Mouse (Mus musculus): Measurements from ENCODE around the gene Lin7c. TPM values are rescaled to one million over a fixed set of nuclear protein-coding genes. Genes with fewer than 3 reads are reported as not detected.

Lin7c gene
- polyA plus RNA-seq, 1 experiment from 2014 or later, result 61.9 TPM

GRCm38 (mm10) chr2:109931978-109932780, 41.5 kb downstream of the Lin7c start:
- Histone ChIP-seq H3K27ac (ENCODE audit: low read length) (peak overlapping the region; percentile 90), H3K4me3 (ENCODE audit: low read length) (peak overlapping the region; percentile 18), H3K27me3 (replicated peaks; ENCODE audit: control insufficient read depth, insufficient read depth, low read length) (no peaks in the 10 kb centered on the region), H3K9me3 (ENCODE audit: control insufficient read depth, low read length) (no peaks in the 10 kb centered on the region), H3K9ac (ENCODE audit: low read depth, low read length) (peak overlapping the region; percentile 53), H3K4me1 (ENCODE audit: control insufficient read depth, insufficient read depth, low read length) (peaks cover 45% of the 10 kb centered on the region), H3K36me3 (ENCODE audit: control insufficient read depth, insufficient read depth, low read length) (no peaks in the 10 kb centered on the region), H3K4me2 (ENCODE audit: low read depth, low read length) (peak overlapping the region; percentile 47)
- WGBS, result 19% methylated on average over 13 of the region's 13 CpGs
- peak; percentile 68 for ATAC-seq

DNA sequence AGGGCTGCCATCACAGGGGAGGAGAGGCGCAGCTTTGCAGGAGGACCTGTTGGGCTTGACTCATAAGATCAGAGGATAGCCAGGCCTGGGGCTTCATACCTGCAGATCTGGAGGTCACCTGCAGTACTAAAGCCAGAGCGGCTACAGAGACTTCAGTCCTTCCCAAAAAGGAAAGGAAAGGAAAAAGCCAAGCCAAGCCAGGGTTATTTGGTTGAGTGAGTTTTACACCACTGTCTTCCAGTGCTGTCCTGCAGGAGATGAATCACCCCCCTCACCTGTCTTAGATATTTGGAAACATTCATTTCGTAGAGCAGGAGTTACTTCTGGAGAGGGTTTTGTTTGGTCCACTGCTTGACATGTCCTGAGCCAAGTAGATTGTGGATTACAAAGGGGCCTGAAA, 42.5 kb downstream of the Lin7c start:
- Histone ChIP-seq H3K4me2 (ENCODE audit: low read depth, low read length) (no peak overlapping the region), H3K4me1 (ENCODE audit: control insufficient read depth, insufficient read depth, low read length) (peaks cover 39% of the 10 kb centered on the region), H3K36me3 (ENCODE audit: control insufficient read depth, insufficient read depth, low read length) (no peaks in the 10 kb centered on the region), H3K9me3 (ENCODE audit: control insufficient read depth, low read length) (no peaks in the 10 kb centered on the region), H3K4me3 (ENCODE audit: low read length) (no peak overlapping the region), H3K9ac (ENCODE audit: low read depth, low read length) (no peak overlapping the region), H3K27me3 (replicated peaks; ENCODE audit: control insufficient read depth, insufficient read depth, low read length) (no peaks in the 10 kb centered on the region), H3K27ac (ENCODE audit: low read length) (no peak overlapping the region; the same call in 1 of the 2 replicates)
- 70% methylated on average over 3 of the region's 3 CpGs for WGBS
- no peak for ATAC-seq

- 44% methylated on average over 4 of the region's 4 CpGs for WGBS
- Histone ChIP-seq H3K4me1 (ENCODE audit: control insufficient read depth, insufficient read depth, low read length) (peaks cover 34% of the 10 kb centered on the region), H3K4me3 (ENCODE audit: low read length) (no peak overlapping the region), H3K4me2 (ENCODE audit: low read depth, low read length) (no peak overlapping the region), H3K9ac (ENCODE audit: low read depth, low read length) (no peak overlapping the region), H3K27ac (ENCODE audit: low read length) (no peak overlapping the region), H3K9me3 (ENCODE audit: control insufficient read depth, low read length) (no peaks in the 10 kb centered on the region), H3K27me3 (replicated peaks; ENCODE audit: control insufficient read depth, insufficient read depth, low read length) (no peaks in the 10 kb centered on the region), H3K36me3 (ENCODE audit: control insufficient read depth, insufficient read depth, low read length) (no peaks in the 10 kb centered on the region)
- no peak for ATAC-seq
Measured at GRCm38 (mm10) chr2:109934086-109934485, 43.4 kb downstream of the Lin7c start.

DNA sequence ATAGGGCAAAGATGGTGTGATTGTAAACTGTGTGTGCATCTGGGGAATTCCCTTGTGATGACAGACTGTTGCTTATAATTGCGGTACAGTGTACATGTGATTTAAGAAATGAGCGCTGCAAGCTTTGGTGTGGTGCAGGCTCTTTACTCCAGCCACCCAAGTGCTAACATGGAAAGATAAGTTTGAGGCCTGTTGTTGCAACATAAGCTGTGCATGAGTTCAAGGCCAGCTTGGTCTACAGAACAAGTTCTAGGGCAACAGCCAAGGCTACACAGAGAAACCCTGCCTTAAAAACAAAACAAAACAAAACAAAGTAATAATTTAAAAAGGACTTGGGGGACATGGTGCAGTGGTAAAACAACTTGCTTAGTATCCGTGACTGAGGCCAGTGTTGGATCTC, 44.5 kb downstream of the Lin7c start:
- 84% methylated on average over 3 of the region's 3 CpGs for WGBS

DNA sequence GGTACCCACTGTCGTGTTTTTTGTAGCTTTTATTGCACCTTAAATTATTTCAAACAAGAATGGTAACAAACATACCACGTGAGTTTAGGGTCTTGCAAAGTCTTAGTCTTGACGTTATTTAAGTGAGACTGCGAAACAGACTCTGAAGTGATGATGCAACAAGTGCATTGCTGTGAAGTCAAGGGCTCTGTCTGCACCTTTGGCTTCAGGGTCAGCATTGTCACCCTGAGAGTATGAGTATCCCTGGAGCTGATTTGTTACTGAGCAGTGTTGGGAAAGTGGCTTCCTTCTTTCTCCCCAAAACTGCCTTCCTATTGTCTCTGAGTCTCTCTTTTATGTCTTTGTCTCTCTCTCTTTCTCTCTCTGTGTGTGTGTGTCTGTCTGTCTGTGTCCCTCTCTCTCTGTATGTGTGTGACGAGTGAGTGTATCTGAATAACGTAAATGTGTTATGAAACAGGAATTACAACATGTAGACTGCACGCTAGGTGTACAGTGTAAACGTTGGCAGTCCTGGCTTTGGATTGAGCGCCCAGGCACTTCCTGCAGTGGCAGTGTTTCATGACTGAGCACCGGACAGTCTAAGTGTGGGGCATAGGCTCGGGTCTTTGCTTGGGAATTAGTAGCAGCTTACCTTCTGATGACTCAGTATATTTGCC, 45.2 kb downstream of the Lin7c start:
- WGBS, result 45% methylated on average over 11 of the region's 11 CpGs
- Histone ChIP-seq H3K9ac (ENCODE audit: low read depth, low read length) (no peak overlapping the region), H3K4me2 (ENCODE audit: low read depth, low read length) (no peak overlapping the region), H3K4me3 (ENCODE audit: low read length) (no peak overlapping the region), H3K9me3 (ENCODE audit: control insufficient read depth, low read length) (no peaks in the 10 kb centered on the region), H3K27me3 (replicated peaks; ENCODE audit: control insufficient read depth, insufficient read depth, low read length) (no peaks in the 10 kb centered on the region), H3K27ac (ENCODE audit: low read length) (peak overlapping the region; percentile 33; the same call in 1 of the 2 replicates), H3K36me3 (ENCODE audit: control insufficient read depth, insufficient read depth, low read length) (no peaks in the 10 kb centered on the region), H3K4me1 (ENCODE audit: control insufficient read depth, insufficient read depth, low read length) (peaks cover 30% of the 10 kb centered on the region)
- peak; percentile 56; the same call in 1 of the 2 replicates for ATAC-seq

More for the DNA sequence above, 44.5 kb downstream of the Lin7c start:
- Histone ChIP-seq H3K4me3 (ENCODE audit: low read length) (no peak overlapping the region), H3K9ac (ENCODE audit: low read depth, low read length) (no peak overlapping the region), H3K4me1 (ENCODE audit: control insufficient read depth, insufficient read depth, low read length) (peaks cover 30% of the 10 kb centered on the region), H3K27me3 (replicated peaks; ENCODE audit: control insufficient read depth, insufficient read depth, low read length) (no peaks in the 10 kb centered on the region), H3K36me3 (ENCODE audit: control insufficient read depth, insufficient read depth, low read length) (no peaks in the 10 kb centered on the region), H3K9me3 (ENCODE audit: control insufficient read depth, low read length) (no peaks in the 10 kb centered on the region), H3K27ac (ENCODE audit: low read length) (no peak overlapping the region), H3K4me2 (ENCODE audit: low read depth, low read length) (no peak overlapping the region)
- no peak for ATAC-seq

DNA sequence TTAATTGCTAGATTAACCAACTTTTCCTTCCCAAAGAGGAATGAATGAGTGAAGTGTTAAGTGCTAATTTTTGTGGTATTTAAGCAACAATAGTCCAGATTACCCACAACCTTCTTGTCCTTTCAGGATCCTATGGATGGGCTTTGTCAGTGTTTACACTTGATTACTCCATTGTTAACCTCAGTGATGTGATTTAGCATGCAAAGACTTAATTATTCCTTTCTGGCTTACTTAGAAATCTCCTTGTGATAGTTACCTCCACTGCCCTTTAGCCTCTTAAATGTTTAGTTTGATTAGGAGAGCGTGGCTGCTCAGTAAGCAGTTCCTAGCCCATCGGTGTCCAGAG, 45.7 kb downstream of the Lin7c start:
- no peak overlapping the region for H3K4me2 ChIP-seq (ENCODE audit: low read depth, low read length)
- H3K27me3 ChIP-seq (replicated peaks; ENCODE audit: control insufficient read depth, insufficient read depth, low read length), result no peaks in the 10 kb centered on the region
- no peaks in the 10 kb centered on the region for H3K36me3 ChIP-seq (ENCODE audit: control insufficient read depth, insufficient read depth, low read length)
- 44% methylated on average over 2 of the region's 2 CpGs for WGBS
- H3K4me1 ChIP-seq (ENCODE audit: control insufficient read depth, insufficient read depth, low read length), result peaks cover 28% of the 10 kb centered on the region
- no peak overlapping the region for H3K27ac ChIP-seq (ENCODE audit: low read length)
- no peak overlapping the region for H3K9ac ChIP-seq (ENCODE audit: low read depth, low read length)
- ATAC-seq, result no peak
- no peak overlapping the region for H3K4me3 ChIP-seq (ENCODE audit: low read length)
- H3K9me3 ChIP-seq (ENCODE audit: control insufficient read depth, low read length), result no peaks in the 10 kb centered on the region

DNA sequence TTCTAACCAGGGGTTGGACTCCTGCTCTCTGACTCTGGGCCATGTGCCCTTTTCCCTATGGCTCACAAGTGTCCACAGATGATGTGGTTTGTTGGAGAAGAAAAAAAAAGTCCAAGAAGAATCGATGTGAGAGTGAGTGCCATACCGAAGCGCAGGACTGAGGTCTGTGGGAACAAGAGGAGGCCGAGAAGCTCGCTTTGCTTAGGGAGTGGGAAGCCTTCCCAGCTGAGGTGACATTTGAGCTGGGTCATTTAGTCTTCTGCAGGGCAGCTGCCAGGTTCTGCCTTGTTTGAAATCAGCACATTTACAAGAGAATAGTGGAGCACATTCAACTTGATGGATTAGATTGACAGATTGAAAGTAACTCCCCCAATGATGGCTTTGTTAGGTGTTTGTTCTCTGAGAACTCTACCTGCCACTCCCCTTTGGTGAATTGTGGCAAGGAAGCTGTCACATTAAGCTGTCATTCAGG, 51.4 kb downstream of the Lin7c start:
- Histone ChIP-seq H3K27me3 (replicated peaks; ENCODE audit: control insufficient read depth, insufficient read depth, low read length) (no peaks in the 10 kb centered on the region), H3K4me3 (ENCODE audit: low read length) (no peak overlapping the region), H3K4me2 (ENCODE audit: low read depth, low read length) (no peak overlapping the region), H3K27ac (ENCODE audit: low read length) (no peak overlapping the region; the same call in 1 of the 2 replicates), H3K9me3 (ENCODE audit: control insufficient read depth, low read length) (no peaks in the 10 kb centered on the region), H3K36me3 (ENCODE audit: control insufficient read depth, insufficient read depth, low read length) (no peaks in the 10 kb centered on the region), H3K4me1 (ENCODE audit: control insufficient read depth, insufficient read depth, low read length) (peaks cover 8% of the 10 kb centered on the region; the same call in 1 of the 2 replicates), H3K9ac (ENCODE audit: low read depth, low read length) (no peak overlapping the region)
- ATAC-seq, result peak; percentile 39; the same call in 1 of the 2 replicates
- WGBS, result 50% methylated on average over 5 of the region's 5 CpGs

DNA sequence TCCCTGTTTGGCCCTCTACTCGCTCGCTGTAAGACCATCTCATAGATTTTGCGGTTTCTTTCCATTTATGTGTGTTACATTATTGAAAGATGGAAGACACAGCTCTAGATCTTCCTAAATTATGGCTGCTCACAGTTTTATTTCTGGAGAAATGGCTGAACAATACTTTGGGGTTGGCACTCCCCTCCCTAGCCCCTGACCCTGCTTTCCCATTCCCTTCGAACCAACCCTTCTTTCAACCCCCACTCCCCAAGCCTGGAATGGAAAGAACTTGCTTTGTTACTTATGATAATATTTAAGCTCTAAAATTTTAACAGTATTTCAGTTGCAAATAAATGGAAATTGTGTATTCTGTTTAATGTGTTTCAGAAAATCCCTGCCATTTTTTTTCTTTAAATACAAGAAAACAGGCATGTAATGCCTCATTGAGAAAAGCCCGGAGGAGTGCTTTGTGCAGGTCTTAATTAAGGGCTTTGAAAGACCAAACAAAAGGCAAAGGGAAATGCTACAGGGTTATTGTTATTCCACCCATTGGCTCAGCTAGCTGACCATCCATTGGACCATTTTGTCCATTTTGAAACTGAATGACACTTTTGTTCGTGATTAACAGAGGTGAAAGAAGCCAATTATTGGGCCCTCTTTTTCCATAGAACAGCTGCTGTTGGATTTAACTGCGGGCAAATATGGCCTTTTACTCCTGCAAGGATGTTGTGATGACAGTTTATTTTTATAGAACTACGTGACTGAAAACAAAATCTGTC, 52.3 kb downstream of the Lin7c start:
- no peak overlapping the region for H3K4me3 ChIP-seq (ENCODE audit: low read length)
- H3K36me3 ChIP-seq (ENCODE audit: control insufficient read depth, insufficient read depth, low read length), result no peaks in the 10 kb centered on the region
- no peak for ATAC-seq
- WGBS, result 76% methylated on average over 8 of the region's 8 CpGs
- no peak overlapping the region for H3K9ac ChIP-seq (ENCODE audit: low read depth, low read length)
- no peaks in the 10 kb centered on the region for H3K27me3 ChIP-seq (replicated peaks; ENCODE audit: control insufficient read depth, insufficient read depth, low read length)
- H3K9me3 ChIP-seq (ENCODE audit: control insufficient read depth, low read length), result no peaks in the 10 kb centered on the region
- no peak overlapping the region for H3K4me2 ChIP-seq (ENCODE audit: low read depth, low read length)
- no peak overlapping the region for H3K27ac ChIP-seq (ENCODE audit: low read length)
- H3K4me1 ChIP-seq (ENCODE audit: control insufficient read depth, insufficient read depth, low read length), result peaks cover 10% of the 10 kb centered on the region; the same call in 1 of the 2 replicates

DNA sequence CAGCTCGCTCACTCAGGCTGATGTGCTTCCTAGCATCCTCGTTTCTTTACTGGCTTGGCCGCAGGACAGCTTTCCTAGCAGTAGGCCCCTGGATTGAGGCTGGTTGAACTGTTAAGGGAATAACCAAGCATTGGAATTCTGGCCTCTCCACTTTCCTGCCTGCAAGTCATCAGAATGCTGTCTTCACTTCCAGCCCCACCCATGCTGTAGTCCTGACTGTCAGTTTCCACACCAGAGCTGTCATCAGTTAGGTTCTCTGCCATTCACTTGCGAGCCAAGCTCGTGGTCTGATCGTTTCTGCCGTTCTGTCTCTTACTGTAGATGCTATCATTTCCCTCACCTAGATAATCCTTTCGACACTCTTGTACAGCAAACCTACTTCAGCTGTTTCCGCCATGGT, 54.3 kb downstream of the Lin7c start:
- no peak overlapping the region for H3K9ac ChIP-seq (ENCODE audit: low read depth, low read length)
- ATAC-seq, result no peak
- no peak overlapping the region for H3K4me2 ChIP-seq (ENCODE audit: low read depth, low read length)
- peaks cover 13% of the 10 kb centered on the region; the same call in 1 of the 2 replicates for H3K4me1 ChIP-seq (ENCODE audit: control insufficient read depth, insufficient read depth, low read length)
- H3K27me3 ChIP-seq (replicated peaks; ENCODE audit: control insufficient read depth, insufficient read depth, low read length), result no peaks in the 10 kb centered on the region
- no peaks in the 10 kb centered on the region for H3K36me3 ChIP-seq (ENCODE audit: control insufficient read depth, insufficient read depth, low read length)
- WGBS, result 80% methylated on average over 9 of the region's 9 CpGs
- no peak overlapping the region for H3K27ac ChIP-seq (ENCODE audit: low read length)
- no peak overlapping the region for H3K4me3 ChIP-seq (ENCODE audit: low read length)
- no peaks in the 10 kb centered on the region for H3K9me3 ChIP-seq (ENCODE audit: control insufficient read depth, low read length)
